Mouse (Mus musculus) C2C12 (cell line): ENCODE results near the gene Samhd1. TPM values are rescaled to one million over a fixed set of nuclear protein-coding genes. Genes with fewer than 3 reads are reported as not detected.

Experiments
- H3K27me3 ChIP-seq: one replicate; pipeline ENCODE4 v1.6.1; 2011; ENCODE audit not compliant: control insufficient read depth, insufficient read depth, insufficient read length
- H3K36me3 ChIP-seq: one replicate; pipeline ENCODE4 v1.6.1; 2011; ENCODE audit not compliant: control insufficient read depth, insufficient read depth
- H3K4me3 ChIP-seq: one replicate; pipeline ENCODE4 v1.5.1; 2011; ENCODE audit warnings: mild to moderate bottlenecking, control low read depth; ENCODE audit not compliant: poor library complexity, insufficient read depth, severe bottlenecking
- H3K79me2 ChIP-seq: one replicate; pipeline ENCODE4 v1.6.1; 2011; ENCODE audit not compliant: control insufficient read depth, insufficient read depth
- H3K79me3 ChIP-seq: one replicate; pipeline ENCODE4 v1.6.1; 2011; ENCODE audit warnings: low read depth, control low read depth
- H3ac ChIP-seq: one replicate; pipeline ENCODE3; 2011; ENCODE audit warnings: low read depth; ENCODE audit not compliant: control insufficient read depth, insufficient read length
- CEBPB ChIP-seq: IDR thresholded peaks from one replicate; pipeline ENCODE4 v1.6.1; 2011; ENCODE audit warnings: low read depth, mild to moderate bottlenecking, control low read depth, moderate library complexity
- CTCF ChIP-seq: IDR thresholded peaks from one replicate; pipeline ENCODE4 v1.5.1; 2011; ENCODE audit not compliant: control insufficient read depth, insufficient read depth, insufficient read length
- FOSL1 ChIP-seq: IDR thresholded peaks from one replicate; pipeline ENCODE4 v1.8.0; 2011; ENCODE audit warnings: mild to moderate bottlenecking, low read length; ENCODE audit not compliant: poor library complexity, insufficient read depth, severe bottlenecking
- MAX ChIP-seq: IDR thresholded peaks from one replicate; pipeline ENCODE4 v1.6.1; 2011; ENCODE audit warnings: mild to moderate bottlenecking, control low read depth
- MYOD1 ChIP-seq: IDR thresholded peaks from one replicate; pipeline ENCODE4 v1.6.1; 2011; ENCODE audit warnings: low read depth; ENCODE audit not compliant: control insufficient read depth, insufficient read length
- MYOG ChIP-seq: IDR thresholded peaks from one replicate; pipeline ENCODE4 v1.6.1; 2011; ENCODE audit not compliant: control insufficient read depth, insufficient read length; ENCODE audit errors: extremely low read depth
- USF1 ChIP-seq: IDR thresholded peaks from one replicate; pipeline ENCODE4 v1.6.1; 2011; ENCODE audit warnings: low read depth, mild to moderate bottlenecking, control low read depth, moderate library complexity
- polyA plus RNA-seq: library from polyadenylated mRNA; unstranded; fragments of >200 nt; fragmentation: generic; extraction: Trizol; gene quantifications from one replicate; pipeline ENCODE4 v1.2.1, GENCODE M21; 2012; ENCODE audit warnings: missing spikeins

Gene Samhd1
- polyA plus RNA-seq, 1 experiment, result 30.2 TPM

GRCm38 (mm10) chr2:157059166-157059565 is 75.9 kb downstream of the Samhd1 start:
- TF ChIP-seq MYOD1 (no peak), CTCF (no peak), CEBPB (no peak), USF1 (no peak), MYOG (no peak), FOSL1 (no peak), MAX (no peak)
- H3K27me3 ChIP-seq, result no peaks in the 10 kb centered on the region
- H3K4me3 ChIP-seq, result no peak overlapping the region
- peaks cover 22% of the 10 kb centered on the region for H3K79me3 ChIP-seq
- H3K36me3 ChIP-seq, result peaks cover 22% of the 10 kb centered on the region
- peaks cover 60% of the 10 kb centered on the region for H3K79me2 ChIP-seq
- H3ac ChIP-seq, result no peak overlapping the region

DNA sequence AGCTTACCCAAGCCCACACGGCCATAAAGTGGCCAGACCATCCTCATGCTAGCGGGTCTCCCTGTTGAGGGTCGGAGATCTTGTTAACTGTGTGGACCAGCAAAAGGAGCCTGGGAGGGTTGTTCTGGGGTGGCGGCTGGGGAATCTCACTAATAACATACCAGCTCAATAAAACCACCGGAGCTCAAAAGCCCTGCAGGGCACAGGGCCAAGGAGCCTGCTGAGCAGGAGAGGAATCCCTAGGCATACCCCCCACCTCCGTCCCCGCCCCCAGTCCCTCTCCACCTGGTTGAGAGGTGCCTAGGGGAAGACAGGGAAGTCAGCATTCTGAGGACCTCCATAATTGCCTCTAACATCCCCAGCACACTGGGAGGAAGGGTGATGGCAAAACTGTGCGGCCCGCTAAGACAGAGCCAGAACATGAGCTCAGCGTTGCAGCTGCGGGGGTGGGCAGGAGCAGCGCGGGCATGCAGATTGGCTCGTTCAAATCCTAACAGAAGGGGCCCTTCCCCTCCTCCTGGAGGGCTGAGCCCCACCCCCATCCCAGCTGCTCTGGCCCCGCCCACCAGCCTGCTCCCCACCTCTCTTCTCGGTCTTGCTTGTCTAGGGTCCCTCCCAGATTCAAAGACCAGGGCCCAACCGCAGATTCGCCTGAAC is 76.6 kb downstream of the Samhd1 start:
- peaks cover 28% of the 10 kb centered on the region for H3K36me3 ChIP-seq
- no peak overlapping the region for H3ac ChIP-seq
- TF ChIP-seq MYOD1 (no peak), MYOG (no peak), CEBPB (no peak), CTCF (no peak), USF1 (no peak), FOSL1 (no peak), MAX (no peak)
- H3K79me2 ChIP-seq, result peaks cover 53% of the 10 kb centered on the region
- peaks cover 20% of the 10 kb centered on the region for H3K79me3 ChIP-seq
- H3K27me3 ChIP-seq, result no peaks in the 10 kb centered on the region
- H3K4me3 ChIP-seq, result no peak overlapping the region

DNA sequence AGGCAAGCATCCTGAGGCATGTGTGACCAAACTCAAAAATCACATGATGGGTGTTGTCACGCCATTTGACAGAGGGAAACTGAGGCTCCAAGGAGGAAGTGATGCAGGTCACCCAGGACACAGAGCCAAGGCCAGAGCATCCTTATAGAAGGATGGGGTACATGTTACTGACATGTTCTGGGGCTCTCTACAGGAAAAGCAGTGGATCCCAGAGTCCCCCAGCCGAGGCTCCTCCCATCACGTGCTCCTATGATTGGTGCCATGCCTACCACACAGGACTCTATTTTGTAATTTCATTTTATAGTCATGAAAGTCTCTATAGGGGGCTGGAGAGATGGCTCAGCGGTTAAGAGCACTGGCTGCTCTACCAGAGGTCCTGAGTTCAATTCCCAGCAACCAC is 77.3 kb downstream of the Samhd1 start:
- H3K79me3 ChIP-seq, result peaks cover 14% of the 10 kb centered on the region
- TF ChIP-seq MYOG, result no peak
- H3K79me2 ChIP-seq, result peaks cover 46% of the 10 kb centered on the region
- H3ac ChIP-seq, result no peak overlapping the region
- no peaks in the 10 kb centered on the region for H3K27me3 ChIP-seq
- H3K36me3 ChIP-seq, result peaks cover 34% of the 10 kb centered on the region
- H3K4me3 ChIP-seq, result no peak overlapping the region

GRCm38 (mm10) chr2:157057186-157057585 is 77.9 kb downstream of the Samhd1 start:
- H3K4me3 ChIP-seq, result no peak overlapping the region
- H3K79me3 ChIP-seq, result peaks cover 11% of the 10 kb centered on the region
- H3K27me3 ChIP-seq, result no peaks in the 10 kb centered on the region
- H3K36me3 ChIP-seq, result peaks cover 37% of the 10 kb centered on the region
- peaks cover 40% of the 10 kb centered on the region for H3K79me2 ChIP-seq
- H3ac ChIP-seq, result no peak overlapping the region
- TF ChIP-seq MAX, result no peak
- no peak for TF ChIP-seq USF1

DNA sequence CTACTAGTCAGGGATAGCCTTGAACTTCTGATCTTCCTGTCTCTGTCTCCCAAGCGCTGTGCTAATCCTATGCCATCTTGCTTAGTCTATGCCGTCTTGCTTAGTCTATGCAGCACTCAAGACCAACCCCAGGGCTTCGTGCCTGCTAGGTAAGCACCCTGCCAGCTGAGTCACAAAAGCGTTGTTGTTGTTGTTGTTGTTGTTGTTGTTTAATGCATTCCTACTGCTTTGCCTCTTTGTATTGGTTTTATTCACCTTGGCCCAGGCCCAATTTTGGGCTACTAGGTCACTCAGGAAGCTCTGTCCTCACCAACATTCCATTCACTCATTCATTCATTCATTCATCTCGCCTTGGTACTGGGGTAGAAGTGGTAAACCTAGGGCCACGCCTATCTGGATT is 79.3 kb downstream of the Samhd1 start:
- no peak for TF ChIP-seq MAX
- TF ChIP-seq MYOD1, result no peak
- TF ChIP-seq FOSL1, result no peak
- TF ChIP-seq USF1, result no peak
- TF ChIP-seq CEBPB, result no peak
- no peak for TF ChIP-seq MYOG
- Histone ChIP-seq H3K79me2 (peaks cover 26% of the 10 kb centered on the region), H3K36me3 (peaks cover 41% of the 10 kb centered on the region), H3K4me3 (no peak overlapping the region), H3K79me3 (peaks cover 5% of the 10 kb centered on the region), H3ac (no peak overlapping the region), H3K27me3 (no peaks in the 10 kb centered on the region)

DNA sequence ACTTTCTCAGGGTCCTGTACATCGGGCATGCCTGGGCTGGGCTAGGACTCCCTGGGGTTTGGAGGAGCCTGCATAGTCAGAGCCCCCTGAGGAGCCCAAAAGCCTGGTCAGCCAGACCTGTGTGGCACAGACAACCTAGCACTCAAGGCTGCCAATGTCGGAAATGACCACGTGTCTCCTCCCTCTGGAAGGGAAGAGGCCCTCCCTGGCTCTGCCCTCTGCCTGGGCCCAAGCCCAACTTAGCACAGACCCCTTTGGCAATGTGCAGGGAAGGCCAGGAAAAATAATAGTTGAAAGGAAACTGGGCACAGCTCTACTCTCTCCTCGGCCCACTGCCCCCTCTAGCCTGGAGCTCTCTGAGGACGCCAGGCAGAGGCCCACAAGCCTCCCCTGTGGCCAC is 80.2 kb downstream of the Samhd1 start:
- H3ac ChIP-seq, result no peak overlapping the region
- peaks cover 19% of the 10 kb centered on the region for H3K79me2 ChIP-seq
- no peak for TF ChIP-seq MYOD1
- no peak for TF ChIP-seq FOSL1
- TF ChIP-seq CEBPB, result no peak
- no peak for TF ChIP-seq USF1
- peaks cover 2% of the 10 kb centered on the region for H3K79me3 ChIP-seq
- H3K36me3 ChIP-seq, result peaks cover 43% of the 10 kb centered on the region
- no peak overlapping the region for H3K4me3 ChIP-seq
- no peaks in the 10 kb centered on the region for H3K27me3 ChIP-seq
